Mouse (Mus musculus) embryo, embryonic 10.5 days (tissue): ENCODE measurements around the gene Sh3d21.

Experiments used
- DNase-seq: peaks from one replicate; pipeline ENCODE4 v3.0.0-alpha.2; 2015; ENCODE audit warnings: low spot score

Gene Sh3d21

GRCm38 (mm10) chr4:126108061-126108740 lies 55.1 kb downstream of the Sh3d21 start:
- DNase-seq, result no peak

DNA sequence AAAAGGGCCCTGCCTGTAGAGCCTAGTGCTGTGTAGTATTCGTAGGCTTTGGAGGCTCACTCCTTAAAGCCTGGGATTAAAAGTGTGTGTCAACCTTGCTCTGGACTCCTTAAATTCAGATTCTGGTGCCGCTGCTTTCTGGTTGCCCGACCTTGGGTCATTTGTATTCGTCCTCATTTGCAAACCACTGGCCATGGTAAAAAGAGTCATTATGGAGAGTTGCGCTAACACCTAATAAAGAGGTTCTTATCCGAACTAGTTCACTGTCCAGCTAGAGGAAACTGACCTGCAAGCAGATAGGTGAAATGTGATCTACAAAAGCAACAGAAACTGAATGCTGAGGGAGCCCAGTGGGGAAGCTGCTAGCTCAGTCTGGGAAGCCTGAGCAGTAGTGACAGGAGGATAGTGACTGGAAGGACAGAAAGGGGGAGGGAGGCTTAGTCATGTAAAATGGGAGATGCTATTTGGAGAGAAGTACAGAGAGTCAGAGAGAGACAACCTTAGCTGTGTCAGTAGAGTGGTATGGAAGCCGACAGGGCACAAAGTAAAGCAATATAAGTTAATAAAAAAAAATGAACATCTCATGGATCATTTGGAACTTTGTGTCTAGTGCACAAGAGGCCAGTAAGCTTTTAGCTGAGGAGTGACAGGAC lies 58.0 kb downstream of the Sh3d21 start:
- no peak for DNase-seq

DNA sequence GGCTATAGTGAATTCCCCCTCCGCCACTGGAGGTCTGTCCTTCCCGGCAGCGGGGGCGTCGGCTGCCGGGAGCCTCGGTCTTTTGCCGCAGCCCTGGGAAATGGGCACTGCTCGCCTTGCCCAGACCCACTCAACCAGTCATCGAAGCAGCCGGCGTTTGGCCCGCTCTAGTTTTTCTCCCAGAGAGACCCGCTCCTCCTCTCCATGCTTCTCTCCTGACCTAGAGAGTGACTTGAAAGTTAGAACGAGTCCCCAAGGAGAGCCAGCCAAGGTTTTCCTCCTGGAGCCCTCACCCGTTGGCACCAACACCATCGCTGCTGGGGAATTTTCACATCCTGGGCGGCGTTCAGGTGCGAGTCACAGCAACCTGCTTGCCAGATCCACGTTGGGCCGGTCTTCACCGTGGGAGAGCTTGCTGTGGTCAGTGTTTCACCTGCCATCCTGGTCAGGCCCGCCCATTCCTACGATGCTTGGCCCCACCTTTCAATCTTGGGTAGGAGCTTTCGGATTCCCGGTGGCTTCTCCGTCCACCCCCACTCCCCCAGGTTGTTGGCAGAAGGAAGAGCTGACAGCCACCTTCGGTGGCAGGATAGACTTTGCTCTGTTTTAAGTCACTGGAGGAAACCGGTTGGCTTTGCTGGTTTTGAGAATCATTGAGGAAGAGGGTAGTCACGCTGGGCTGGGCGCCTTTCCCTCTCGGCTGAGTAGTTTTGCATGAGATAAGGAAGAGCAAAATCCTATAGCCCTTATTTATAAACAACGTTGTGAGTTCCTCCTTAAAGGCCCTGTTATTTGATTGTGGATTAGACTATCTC lies 58.8 kb downstream of the Sh3d21 start:
- peak; percentile 29 for DNase-seq

- peak; percentile 99 for DNase-seq
Measured at GRCm38 (mm10) chr4:126103590-126104068, 59.7 kb downstream of the Sh3d21 start, which contains the start of gene Stk40. Gene Stk40, plus strand, starts transcription at chr4:126103957.

GRCm38 (mm10) chr4:126103057-126103581 lies 60.2 kb downstream of the Sh3d21 start:
- DNase-seq, result peak; percentile 78

DNA sequence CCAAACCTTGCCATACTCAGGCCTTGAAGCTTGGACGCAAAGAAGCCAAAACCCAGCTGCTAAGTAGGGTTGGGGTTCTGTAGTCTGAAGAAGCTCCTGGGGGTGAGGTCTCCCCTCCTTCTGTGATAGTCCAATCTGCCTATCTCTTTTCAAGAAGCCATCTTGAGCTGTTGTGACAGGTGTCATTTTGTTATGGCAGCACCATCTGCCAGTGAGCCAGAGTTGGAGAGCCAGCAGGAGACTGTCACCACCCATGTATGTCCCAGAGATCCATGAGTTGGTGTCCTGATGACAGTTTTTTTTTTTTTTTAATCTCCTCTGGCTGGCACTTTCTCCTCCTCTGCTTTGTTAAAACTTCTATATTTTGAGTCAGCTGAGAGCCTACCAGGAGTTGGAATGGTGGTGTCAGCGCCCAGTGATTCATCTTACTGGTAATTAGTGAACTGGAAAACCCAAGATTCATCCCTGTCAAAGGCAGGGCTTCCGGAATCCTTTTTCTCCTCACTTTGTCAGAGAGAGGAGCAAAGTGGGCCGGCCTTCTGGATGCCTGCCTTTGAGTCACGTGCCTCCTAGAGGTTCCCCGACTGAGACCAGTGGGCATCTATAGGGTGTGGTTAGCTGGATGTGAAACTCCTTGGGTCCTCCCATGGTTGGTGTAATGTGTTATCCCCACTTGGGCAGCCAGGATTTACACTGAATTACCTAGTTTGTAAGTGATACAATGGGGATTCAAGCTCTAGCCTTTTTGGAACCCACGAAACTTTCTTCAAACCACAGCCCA lies 61.0 kb downstream of the Sh3d21 start:
- peak; percentile 22 for DNase-seq

- DNase-seq, result no peak
Measured at GRCm38 (mm10) chr4:126100764-126101163, 62.5 kb downstream of the Sh3d21 start.
